Mouse (Mus musculus) cortical plate, adult 2 months (tissue): ENCODE results near the gene Nmur1.

ENCODE experiments used
- CTCF ChIP-seq: fragments of 200-500 bp; IDR thresholded peaks from 2 replicates; pipeline ENCODE4 v1.5.1; 2011; ENCODE audit warnings: mild to moderate bottlenecking, control low read depth, low read length; ENCODE audit not compliant: insufficient read depth; ENCODE audit errors: extremely low read depth
- POLR2A ChIP-seq: fragments of 200-500 bp; IDR thresholded peaks from 2 replicates; pipeline ENCODE4 v1.6.1; 2011; ENCODE audit warnings: mild to moderate bottlenecking, low read length, control low read depth; ENCODE audit not compliant: insufficient read depth; ENCODE audit errors: extremely low read depth

- TF ChIP-seq CTCF, result no peak
- no peak for TF ChIP-seq POLR2A
These were observed 8.0 kb upstream of the Nmur1 start for GRCm38 (mm10) chr1:86434001-86434400.
